Mouse (Mus musculus) cortical plate, adult 2 months (tissue): Measurements from ENCODE around the gene Pkig. TPM values are rescaled to one million over a fixed set of nuclear protein-coding genes. Genes with fewer than 3 reads are reported as not detected.
A peak's percentile ranks its signal among the peaks of the same experiment; 100 is the strongest.

Experiments used
- H3K27ac ChIP-seq: fragments of 200-500 bp; 2 replicates; pipeline ENCODE4 v1.5.1; 2012; ENCODE audit warnings: low read length, control low read depth, inconsistent platforms; ENCODE audit not compliant: insufficient read depth
- H3K4me1 ChIP-seq: fragments of 200-500 bp; 2 replicates; pipeline ENCODE4 v1.6.1; 2011; ENCODE audit warnings: low read length; ENCODE audit not compliant: control insufficient read depth, insufficient read depth
- H3K4me3 ChIP-seq: fragments of 200-500 bp; 2 replicates; pipeline ENCODE4 v1.5.1; 2011; ENCODE audit warnings: mild to moderate bottlenecking, low read length, control low read depth; ENCODE audit not compliant: insufficient read depth
- CTCF ChIP-seq: fragments of 200-500 bp; IDR thresholded peaks from 2 replicates; pipeline ENCODE4 v1.5.1; 2011; ENCODE audit warnings: mild to moderate bottlenecking, control low read depth, low read length; ENCODE audit not compliant: insufficient read depth; ENCODE audit errors: extremely low read depth
- POLR2A ChIP-seq: fragments of 200-500 bp; IDR thresholded peaks from 2 replicates; pipeline ENCODE4 v1.6.1; 2011; ENCODE audit warnings: mild to moderate bottlenecking, low read length, control low read depth; ENCODE audit not compliant: insufficient read depth; ENCODE audit errors: extremely low read depth
- polyA plus RNA-seq: library from polyadenylated mRNA; depleted of rRNA; stranded (reverse); fragments of >200 nt; gene quantifications from 2 replicates; pipeline ENCODE4 v1.2.3, GENCODE M21; 2012

Gene Pkig
- polyA plus RNA-seq, 1 experiment = 143 TPM

GRCm38 (mm10) chr2:163690409-163691304, 32.5 kb downstream of the Pkig start:
- peak overlapping the region; percentile 34 for H3K27ac ChIP-seq
- no peak overlapping the region for H3K4me3 ChIP-seq
- H3K4me1 ChIP-seq = peaks cover 23% of the 10 kb centered on the region
- no peak for TF ChIP-seq POLR2A
- TF ChIP-seq CTCF = no peak

- Histone ChIP-seq H3K4me1 (peaks cover 15% of the 10 kb centered on the region), H3K27ac (no peak overlapping the region)
- no peak for TF ChIP-seq POLR2A
- TF ChIP-seq CTCF = no peak
Measured at GRCm38 (mm10) chr2:163691846-163692605, 33.8 kb downstream of the Pkig start.

GRCm38 (mm10) chr2:163692873-163693612, 34.9 kb downstream of the Pkig start:
- TF ChIP-seq POLR2A = no peak
- TF ChIP-seq CTCF = no peak
- Histone ChIP-seq H3K4me1 (peaks cover 18% of the 10 kb centered on the region), H3K4me3 (no peak overlapping the region), H3K27ac (peak overlapping the region; percentile 52)

More at GRCm38 (mm10) chr2:163691846-163692605, 33.8 kb downstream of the Pkig start:
- H3K4me3 ChIP-seq = no peak overlapping the region

- H3K4me3 ChIP-seq = no peak overlapping the region
- H3K4me1 ChIP-seq = peaks cover 21% of the 10 kb centered on the region
- no peak for TF ChIP-seq POLR2A
- no peak for TF ChIP-seq CTCF
- peak overlapping the region; percentile 52 for H3K27ac ChIP-seq
Measured at GRCm38 (mm10) chr2:163693716-163694314, 35.6 kb downstream of the Pkig start.

GRCm38 (mm10) chr2:163696763-163697162, 38.6 kb downstream of the Pkig start:
- Histone ChIP-seq H3K4me1 (peaks cover 11% of the 10 kb centered on the region), H3K27ac (peak overlapping the region; percentile 60; the same call in 1 of the 2 replicates), H3K4me3 (no peak overlapping the region)
- TF ChIP-seq POLR2A = no peak
- no peak for TF ChIP-seq CTCF

- TF ChIP-seq CTCF (no peak), POLR2A (no peak)
- Histone ChIP-seq H3K4me3 (no peak overlapping the region), H3K27ac (peak overlapping the region; percentile 55; the same call in 1 of the 2 replicates), H3K4me1 (peaks cover 15% of the 10 kb centered on the region)
Measured at GRCm38 (mm10) chr2:163697764-163698480, 39.7 kb downstream of the Pkig start.

GRCm38 (mm10) chr2:163699078-163699780, 41.0 kb downstream of the Pkig start:
- Histone ChIP-seq H3K4me3 (no peak overlapping the region), H3K4me1 (peaks cover 15% of the 10 kb centered on the region), H3K27ac (no peak overlapping the region)
- TF ChIP-seq POLR2A (no peak), CTCF (no peak)

- Histone ChIP-seq H3K4me3 (no peak overlapping the region), H3K27ac (peak overlapping the region; percentile 27), H3K4me1 (peaks cover 19% of the 10 kb centered on the region)
- TF ChIP-seq CTCF (no peak), POLR2A (no peak)
Measured at GRCm38 (mm10) chr2:163702431-163702830, 44.2 kb downstream of the Pkig start.
